Mouse (Mus musculus) forebrain, embryonic 10.5 days (tissue): ENCODE data around the gene Usp28. TPM values are rescaled to one million over a fixed set of nuclear protein-coding genes. Genes with fewer than 3 reads are reported as not detected.
"Not testable (repeated sequence)": the region's sequence is repeated elsewhere in the genome, so short reads cannot be mapped to it uniquely, and the experiment has no call there.

ENCODE experiments used
- DNase-seq: peaks from one replicate; pipeline ENCODE4 v3.0.0-alpha.2; 2017; ENCODE audit warnings: low spot score; ENCODE audit errors: extremely low spot score
- H3K27ac ChIP-seq: fragments of 300-500 bp; sonication (generic); 2 replicates; pipeline ENCODE4 v1.5.1; 2016; ENCODE audit warnings: mild to moderate bottlenecking
- H3K27me3 ChIP-seq: fragments of 300-500 bp; sonication (generic); 2 replicates; pipeline ENCODE4 v1.6.1; 2016; ENCODE audit warnings: mild to moderate bottlenecking; ENCODE audit not compliant: poor library complexity, severe bottlenecking
- H3K36me3 ChIP-seq: fragments of 300-500 bp; sonication (generic); replicated peaks from 2 replicates; pipeline ENCODE4 v1.6.1; 2016; ENCODE audit warnings: mild to moderate bottlenecking, moderate library complexity
- H3K4me1 ChIP-seq: fragments of 300-500 bp; sonication (generic); 2 replicates; pipeline ENCODE4 v1.6.1; 2016
- H3K4me3 ChIP-seq: fragments of 300-500 bp; sonication (generic); 2 replicates; pipeline ENCODE4 v1.5.1; 2016; ENCODE audit warnings: mild to moderate bottlenecking, moderate library complexity
- H3K9me3 ChIP-seq: fragments of 300-500 bp; sonication (generic); 2 replicates; pipeline ENCODE4 v1.6.1; 2016; ENCODE audit warnings: mild to moderate bottlenecking, moderate library complexity
- WGBS: fragments of 180-500 bp; shearing (Covaris S2); methylation state at CpG from one replicate; pipeline ENCODE4 v1.1.7; 2016; 5-methylcytosine and 5-hydroxymethylcytosine counted together
- polyA plus RNA-seq: library from polyadenylated mRNA; unstranded; fragments of >200 nt; fragmentation: Nextera tagmentation; extraction: Ambion mirVana; gene quantifications from 2 replicates; pipeline ENCODE4 v1.2.1, GENCODE M21; 2016

The Usp28 gene
- polyA plus RNA-seq, result 56.2 and 56.4 TPM in 2 replicates

GRCm38 (mm10) chr9:48984845-48985707 lies at the start of gene Usp28:
Gene Usp28 (plus strand): TSS chr9:48985375.
- WGBS, result under 1% methylated on average over 90 of the region's 94 CpGs
- peak within 1 kb of the TSS; percentile 74 for H3K4me3 ChIP-seq

GRCm38 (mm10) chr9:48942349-48942748 lies 42.8 kb upstream of the Usp28 start:
- peaks cover 6% of the 10 kb centered on the region for H3K4me1 ChIP-seq
- H3K4me3 ChIP-seq, result no peak overlapping the region
- H3K9me3 ChIP-seq, result no peaks in the 10 kb centered on the region
- H3K27ac ChIP-seq, result no peak overlapping the region
- DNase-seq, result no peak
- 88% methylated on average over 1 of the region's 1 CpGs for WGBS
- no peaks in the 10 kb centered on the region for H3K36me3 ChIP-seq
- no peaks in the 10 kb centered on the region for H3K27me3 ChIP-seq

More at GRCm38 (mm10) chr9:48984845-48985707, at the start of gene Usp28:
- DNase-seq, result peak; percentile 100
- Histone ChIP-seq H3K4me1 (peaks cover 50% of the 10 kb centered on the region), H3K27ac (peak within 1 kb of the TSS; percentile 90), H3K9me3 (no peaks in the 10 kb centered on the region), H3K27me3 (no peaks in the 10 kb centered on the region), H3K36me3 (peaks cover 15% of the 10 kb centered on the region)

GRCm38 (mm10) chr9:48947565-48947964 lies 37.6 kb upstream of the Usp28 start:
- Histone ChIP-seq H3K9me3 (no peaks in the 10 kb centered on the region), H3K36me3 (no peaks in the 10 kb centered on the region), H3K27ac (no peak overlapping the region), H3K4me3 (no peak overlapping the region), H3K4me1 (peaks cover 2% of the 10 kb centered on the region), H3K27me3 (no peaks in the 10 kb centered on the region)
- no peak for DNase-seq
- WGBS, result 90% methylated on average over 4 of the region's 4 CpGs

DNA sequence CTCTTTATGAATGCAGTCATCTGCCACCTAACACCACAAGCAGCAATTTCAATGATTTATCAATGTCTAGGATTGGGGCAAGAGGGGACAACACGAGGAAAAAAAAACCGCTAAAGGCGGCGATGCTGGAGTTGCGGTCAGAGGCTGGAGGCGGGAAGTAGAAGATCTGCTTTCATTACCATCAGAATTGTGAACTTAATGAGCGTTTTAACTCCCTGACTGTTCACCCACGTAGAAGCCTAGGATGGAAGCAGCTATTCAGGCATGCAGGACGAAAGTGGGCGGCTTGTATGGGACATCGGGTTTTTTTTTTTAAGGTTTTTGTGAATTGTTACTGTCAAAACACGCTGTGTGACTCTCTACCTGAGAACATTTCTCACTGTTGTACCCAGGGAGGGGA lies 23.9 kb upstream of the Usp28 start:
- H3K9me3 ChIP-seq, result no peaks in the 10 kb centered on the region
- DNase-seq, result no peak
- H3K36me3 ChIP-seq, result no peaks in the 10 kb centered on the region
- H3K4me3 ChIP-seq, result peak overlapping the region; percentile 16; the same call in 1 of the 2 replicates
- H3K27ac ChIP-seq, result no peak overlapping the region
- WGBS, result 33% methylated on average over 12 of the region's 12 CpGs
- peaks cover 45% of the 10 kb centered on the region for H3K27me3 ChIP-seq
- peaks cover 25% of the 10 kb centered on the region for H3K4me1 ChIP-seq

DNA sequence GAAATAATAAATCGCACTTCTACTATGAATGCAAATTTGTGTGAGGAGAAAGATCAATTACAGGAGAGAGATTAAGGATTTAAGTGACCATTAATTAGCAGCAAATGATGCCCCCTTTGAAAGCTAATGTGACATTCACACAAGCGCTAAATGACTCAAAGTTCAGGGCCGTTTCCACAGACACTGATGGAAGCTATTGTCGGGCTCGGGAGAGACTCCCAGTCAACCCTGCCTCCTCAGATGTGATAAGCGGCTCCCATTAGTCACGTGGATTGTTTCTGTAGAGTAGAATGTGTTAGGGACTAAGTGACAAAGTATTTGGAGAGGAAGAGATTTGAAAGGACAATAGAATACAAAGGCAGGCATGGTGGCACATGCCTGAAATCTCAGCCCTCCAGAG lies 23.0 kb upstream of the Usp28 start:
- H3K27me3 ChIP-seq, result peaks cover 49% of the 10 kb centered on the region
- peaks cover 25% of the 10 kb centered on the region for H3K4me1 ChIP-seq
- H3K4me3 ChIP-seq, result no peak overlapping the region
- no peak for DNase-seq
- H3K36me3 ChIP-seq, result no peaks in the 10 kb centered on the region
- 32% methylated on average over 7 of the region's 7 CpGs for WGBS
- H3K27ac ChIP-seq, result no peak overlapping the region
- H3K9me3 ChIP-seq, result no peaks in the 10 kb centered on the region

DNA sequence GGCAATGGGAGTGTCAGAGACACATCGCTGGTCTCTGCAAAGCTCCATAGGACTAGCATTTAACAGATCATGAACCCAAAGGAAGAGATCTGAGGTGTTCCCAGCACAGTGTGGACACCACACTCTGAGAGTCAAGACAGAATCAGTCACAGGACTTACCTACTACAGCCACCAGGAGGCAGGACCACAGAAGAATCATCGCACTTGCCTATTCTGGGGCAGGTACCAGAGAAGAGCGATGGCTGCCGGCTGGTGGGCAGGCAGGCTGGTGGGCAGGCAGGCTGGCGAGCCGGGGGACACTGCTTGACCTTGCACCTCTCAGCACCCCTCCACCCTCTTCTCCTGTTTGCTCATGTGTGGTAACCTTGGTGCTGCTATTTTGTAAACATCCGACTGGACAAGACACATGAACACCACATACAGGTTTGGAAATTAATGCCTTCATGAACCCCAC lies 20.6 kb upstream of the Usp28 start, which contains the start of gene Htr3b:
TSS of gene Htr3b (minus strand) at position 404 of the 454 bp plus-strand sequence.
- 66% methylated on average over 7 of the region's 7 CpGs for WGBS
- Histone ChIP-seq H3K4me3 (no peak within 1 kb of the TSS), H3K27me3 (peaks cover 43% of the 10 kb centered on the region), H3K36me3 (no peaks in the 10 kb centered on the region), H3K4me1 (peaks cover 25% of the 10 kb centered on the region), H3K9me3 (no peaks in the 10 kb centered on the region), H3K27ac (no peak within 1 kb of the TSS)
- DNase-seq, result no peak

- Histone ChIP-seq H3K27ac (no peak overlapping the region), H3K36me3 (no peaks in the 10 kb centered on the region), H3K9me3 (0 out of 2 replicates have a peak, but pooled peaks cover 5% of the 10 kb centered on the region), H3K4me3 (no peak overlapping the region), H3K27me3 (no peaks in the 10 kb centered on the region), H3K4me1 (peaks cover 11% of the 10 kb centered on the region)
- WGBS, result 32% methylated on average over 3 of the region's 3 CpGs
- DNase-seq, result peak; percentile 38
Measured at GRCm38 (mm10) chr9:48972494-48972893, 12.7 kb upstream of the Usp28 start.

DNA sequence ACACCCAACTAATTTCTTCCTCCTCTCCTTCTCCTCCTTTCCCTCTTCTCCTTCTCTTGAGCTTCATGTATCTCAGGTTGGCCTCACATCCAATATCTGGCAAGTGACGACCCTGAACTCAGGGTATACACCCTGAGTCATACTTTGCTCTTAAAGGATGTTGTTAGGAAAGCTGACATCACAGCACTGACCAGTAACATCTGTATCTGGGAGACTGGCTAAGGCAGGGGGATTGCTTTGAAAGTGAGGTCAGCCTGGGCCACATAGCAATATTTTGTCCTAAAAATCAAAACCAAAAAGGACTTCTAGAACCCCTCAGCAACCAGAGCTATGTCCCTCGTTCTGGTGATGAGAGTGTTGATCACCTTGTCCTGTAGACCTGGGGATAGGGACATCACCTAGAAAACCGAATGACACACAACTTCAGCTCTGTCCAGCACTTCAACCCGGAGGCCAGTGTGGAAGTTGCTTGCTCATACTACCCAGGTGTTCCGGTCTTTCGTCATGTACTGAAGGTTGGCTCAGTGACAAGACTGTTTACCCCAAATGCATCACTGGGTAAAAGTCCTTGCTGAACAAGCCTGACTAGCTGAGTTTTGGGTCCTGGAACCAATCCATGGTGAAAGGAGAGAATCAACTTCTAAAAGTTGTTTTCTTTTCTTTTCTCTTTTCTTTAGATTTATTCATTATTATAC lies 8.4 kb upstream of the Usp28 start:
- DNase-seq, result no peak
- WGBS, result 84% methylated on average over 6 of the region's 6 CpGs
- H3K4me1 ChIP-seq, result peaks cover 11% of the 10 kb centered on the region

GRCm38 (mm10) chr9:48980371-48980770 lies 4.8 kb upstream of the Usp28 start:
- WGBS, result 90% methylated on average over 5 of the region's 5 CpGs
- peaks cover 25% of the 10 kb centered on the region for H3K4me1 ChIP-seq

More for the DNA sequence above, 8.4 kb upstream of the Usp28 start:
- 0 out of 2 replicates have a peak, but pooled peaks cover 5% of the 10 kb centered on the region for H3K9me3 ChIP-seq
- no peaks in the 10 kb centered on the region for H3K27me3 ChIP-seq
- H3K27ac ChIP-seq, result no peak overlapping the region
- H3K4me3 ChIP-seq, result no peak overlapping the region
- H3K36me3 ChIP-seq, result no peaks in the 10 kb centered on the region

GRCm38 (mm10) chr9:48980781-48981180 lies 4.4 kb upstream of the Usp28 start:
- 88% methylated on average over 3 of the region's 3 CpGs for WGBS
- Histone ChIP-seq H3K4me1 (peaks cover 22% of the 10 kb centered on the region), H3K4me3 (no peak overlapping the region), H3K9me3 (no peaks in the 10 kb centered on the region), H3K27ac (no peak overlapping the region), H3K27me3 (no peaks in the 10 kb centered on the region), H3K36me3 (no peaks in the 10 kb centered on the region)
- DNase-seq, result no peak

More at GRCm38 (mm10) chr9:48980371-48980770, 4.8 kb upstream of the Usp28 start:
- Histone ChIP-seq H3K4me3 (no peak overlapping the region), H3K27me3 (no peaks in the 10 kb centered on the region), H3K36me3 (no peaks in the 10 kb centered on the region), H3K27ac (no peak overlapping the region), H3K9me3 (no peaks in the 10 kb centered on the region)
- no peak for DNase-seq

GRCm38 (mm10) chr9:48981827-48982226 lies 3.3 kb upstream of the Usp28 start:
- Histone ChIP-seq H3K27ac (no peak overlapping the region), H3K4me3 (no peak overlapping the region), H3K36me3 (no peaks in the 10 kb centered on the region), H3K27me3 (no peaks in the 10 kb centered on the region), H3K4me1 (peaks cover 22% of the 10 kb centered on the region), H3K9me3 (no peaks in the 10 kb centered on the region)
- DNase-seq, result no peak

DNA sequence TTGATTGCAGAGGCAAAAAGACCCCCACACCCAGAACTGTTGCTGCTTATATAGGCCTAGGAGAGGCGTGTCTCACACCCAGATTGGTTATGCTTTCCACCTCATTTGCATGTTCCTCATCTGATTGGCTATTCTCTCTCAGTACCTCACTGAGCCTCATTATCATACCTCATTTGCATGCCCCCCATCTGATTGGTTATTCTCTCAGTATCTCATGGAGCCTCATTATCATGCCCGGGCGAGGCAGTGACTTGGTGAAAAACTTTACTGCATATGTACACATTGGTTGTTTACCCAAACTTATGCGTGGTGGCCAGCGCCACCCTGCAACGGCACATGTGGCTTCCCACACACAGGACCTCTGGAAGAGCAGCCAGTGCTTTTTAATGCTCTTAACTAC lies 1.4 kb upstream of the Usp28 start:
- H3K27ac ChIP-seq, H3K27me3 ChIP-seq, H3K36me3 ChIP-seq, DNase-seq, H3K9me3 ChIP-seq: not testable (repeated sequence)
- peaks cover 42% of the 10 kb centered on the region for H3K4me1 ChIP-seq
- H3K4me3 ChIP-seq, result peak overlapping the region; percentile 74; the same call in 1 of the 2 replicates
- WGBS, result 97% methylated on average over 6 of the region's 6 CpGs
